12 mouse cellular contexts compared by ENCODE assay signal in the genomic region with DNA sequence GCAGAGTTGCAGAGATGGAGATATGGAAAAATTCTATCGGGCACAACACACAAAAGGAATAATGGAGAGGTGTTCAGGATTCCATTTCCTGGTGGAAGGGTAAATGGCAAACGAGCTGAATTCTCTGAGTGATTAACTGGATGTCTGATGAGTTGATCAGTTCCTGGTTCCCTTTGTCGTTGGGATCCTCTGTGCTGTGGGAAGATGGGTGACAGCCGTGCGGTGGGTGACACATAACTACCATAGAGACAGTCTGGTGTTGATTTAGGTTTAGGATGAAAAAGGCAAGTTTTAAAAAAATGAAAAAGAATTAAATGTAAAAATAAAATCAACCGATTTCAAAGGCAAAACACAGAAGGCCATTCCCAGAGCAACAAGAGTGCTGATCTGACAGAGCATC.
"Had no signal": no experiment of that assay in that cellular context is flagged by ENCODE, and none has a peak within 500 bp of the region (broad histone marks: within the 10 kb centered on the region; RNA-seq: fewer than 3 reads in every experiment).

No protein-coding gene starts in this region.

- ATAC-seq: inflammation-experienced regulatory T-cells, adult 6 months; intestine, embryonic 16.5 days; liver, postnatal 0 days; lung, postnatal 0 days; midbrain, embryonic 13.5 days had no signal

- DNase-seq: kidney, adult 18-20 months; kidney, adult 9 months; kidney, postnatal 25 days; left cerebral cortex, postnatal 4 days; liver, postnatal 0 days; lung, embryonic 14.5 days; thymus, adult 18-20 months; thymus, postnatal 36 days had no signal
